Mouse (Mus musculus): ENCODE data around the gene Grk6. TPM values are rescaled to one million over a fixed set of nuclear protein-coding genes. Genes with fewer than 3 reads are reported as not detected.

Gene Grk6
- total RNA-seq (2014; fragmentation: Nextera tagmentation): 23.0 and 27.5 TPM in 2 replicates
- 48.9 and 53.9 TPM in 2 replicates for total RNA-seq (2017)
- polyA plus RNA-seq (2012): 42.6 and 46.0 TPM in 2 replicates

GRCm38 (mm10) chr13:55444937-55445315 is at the start of gene Grk6:
TSS of gene Grk6 (plus strand) at chr13:55445072.
- Histone ChIP-seq H3K27me3 (ENCODE audit: insufficient read depth, low read length) (peaks cover 9% of the 10 kb centered on the region), H3K9me3 (replicated peaks) (no peaks in the 10 kb centered on the region), H3K4me1 (ENCODE audit: insufficient read depth, low read depth, low read length) (peaks cover 56% of the 10 kb centered on the region), H3K36me3 (replicated peaks) (peaks cover 36% of the 10 kb centered on the region), H3K4me3 (ENCODE audit: low read depth, low read length) (peak within 1 kb of the TSS; percentile 88)
- TF ChIP-seq CTCF (IDR thresholded peaks at IDR 0.05; ENCODE audit: low read depth, low read length): no peak
- TF ChIP-seq GATA1 (IDR thresholded peaks at IDR 0.05; ENCODE audit: borderline replicate concordance, low read length): no peak
- TF ChIP-seq GATA2 (IDR thresholded peaks at IDR 0.05; ENCODE audit: borderline replicate concordance, low read depth, low read length): no peak
- TF ChIP-seq POLR2AphosphoS5 (IDR thresholded peaks at IDR 0.05; ENCODE audit: insufficient replicate concordance, low read depth, low read length): no peak
- no peak for TF ChIP-seq TAL1 (conservative IDR thresholded peaks at IDR 0.05; ENCODE audit: low read depth, low read length)
- ATAC-seq (ENCODE audit: extremely low read depth, insufficient number of reproducible peaks, low FRiP score, poor library complexity, severe bottlenecking) (peak; percentile 87), DNase-seq (ENCODE audit: low spot score) (peak; percentile 96)

- DNase-seq (ENCODE audit: low spot score) (no peak), ATAC-seq (ENCODE audit: extremely low read depth, insufficient number of reproducible peaks, low FRiP score, poor library complexity, severe bottlenecking) (no peak)
- Histone ChIP-seq H3K4me3 (ENCODE audit: low read depth, low read length) (no peak within 1 kb of the TSS), H3K4me1 (ENCODE audit: insufficient read depth, low read depth, low read length) (0 out of 2 replicates have a peak, but pooled peaks cover 2% of the 10 kb centered on the region), H3K36me3 (replicated peaks) (no peaks in the 10 kb centered on the region), H3K27me3 (ENCODE audit: insufficient read depth, low read length) (peaks cover 64% of the 10 kb centered on the region), H3K9me3 (replicated peaks) (no peaks in the 10 kb centered on the region)
- no peak for TF ChIP-seq GATA1 (IDR thresholded peaks at IDR 0.05; ENCODE audit: borderline replicate concordance, low read length)
- no peak for TF ChIP-seq CTCF (IDR thresholded peaks at IDR 0.05; ENCODE audit: low read depth, low read length)
- no peak for TF ChIP-seq TAL1 (conservative IDR thresholded peaks at IDR 0.05; ENCODE audit: low read depth, low read length)
- no peak for TF ChIP-seq POLR2AphosphoS5 (IDR thresholded peaks at IDR 0.05; ENCODE audit: insufficient replicate concordance, low read depth, low read length)
- no peak for TF ChIP-seq GATA2 (IDR thresholded peaks at IDR 0.05; ENCODE audit: borderline replicate concordance, low read depth, low read length)
Observed at GRCm38 (mm10) chr13:55398088-55398487, 46.8 kb upstream of the Grk6 start, which contains the start of gene Slc34a1. TSS of gene Slc34a1 (plus strand) at chr13:55398187.

- TF ChIP-seq POLR2AphosphoS5 (IDR thresholded peaks at IDR 0.05; ENCODE audit: insufficient replicate concordance, low read depth, low read length): no peak
- no peak for TF ChIP-seq GATA1 (IDR thresholded peaks at IDR 0.05; ENCODE audit: borderline replicate concordance, low read length)
- no peak for TF ChIP-seq CTCF (IDR thresholded peaks at IDR 0.05; ENCODE audit: low read depth, low read length)
- no peak for TF ChIP-seq TAL1 (conservative IDR thresholded peaks at IDR 0.05; ENCODE audit: low read depth, low read length)
- TF ChIP-seq GATA2 (IDR thresholded peaks at IDR 0.05; ENCODE audit: borderline replicate concordance, low read depth, low read length): no peak
- peaks cover 73% of the 10 kb centered on the region for H3K27me3 ChIP-seq (ENCODE audit: insufficient read depth, low read length)
- H3K4me3 ChIP-seq (ENCODE audit: low read depth, low read length): no peak overlapping the region
- H3K9me3 ChIP-seq (replicated peaks): no peaks in the 10 kb centered on the region; the same call in 1 of the 2 replicates
- H3K36me3 ChIP-seq (replicated peaks): no peaks in the 10 kb centered on the region
- 0 out of 2 replicates have a peak, but pooled peaks cover 2% of the 10 kb centered on the region for H3K4me1 ChIP-seq (ENCODE audit: insufficient read depth, low read depth, low read length)
- no peak for ATAC-seq (ENCODE audit: extremely low read depth, insufficient number of reproducible peaks, low FRiP score, poor library complexity, severe bottlenecking)
- DNase-seq (ENCODE audit: low spot score): no peak
Observed at GRCm38 (mm10) chr13:55399300-55400038, 45.4 kb upstream of the Grk6 start.

GRCm38 (mm10) chr13:55400039-55400346 is 44.9 kb upstream of the Grk6 start:
- no peak for TF ChIP-seq GATA1 (IDR thresholded peaks at IDR 0.05; ENCODE audit: borderline replicate concordance, low read length)
- TF ChIP-seq POLR2AphosphoS5 (IDR thresholded peaks at IDR 0.05; ENCODE audit: insufficient replicate concordance, low read depth, low read length): no peak
- no peak for TF ChIP-seq TAL1 (conservative IDR thresholded peaks at IDR 0.05; ENCODE audit: low read depth, low read length)
- TF ChIP-seq CTCF (IDR thresholded peaks at IDR 0.05; ENCODE audit: low read depth, low read length): no peak
- no peak for TF ChIP-seq GATA2 (IDR thresholded peaks at IDR 0.05; ENCODE audit: borderline replicate concordance, low read depth, low read length)
- 0 out of 2 replicates have a peak, but pooled peaks cover 2% of the 10 kb centered on the region for H3K4me1 ChIP-seq (ENCODE audit: insufficient read depth, low read depth, low read length)
- H3K27me3 ChIP-seq (ENCODE audit: insufficient read depth, low read length): peaks cover 71% of the 10 kb centered on the region
- H3K4me3 ChIP-seq (ENCODE audit: low read depth, low read length): no peak overlapping the region
- no peak for ATAC-seq (ENCODE audit: extremely low read depth, insufficient number of reproducible peaks, low FRiP score, poor library complexity, severe bottlenecking)
- peaks cover 4% of the 10 kb centered on the region for H3K9me3 ChIP-seq (replicated peaks)
- no peaks in the 10 kb centered on the region for H3K36me3 ChIP-seq (replicated peaks)
- DNase-seq (ENCODE audit: low spot score): no peak

GRCm38 (mm10) chr13:55403266-55403665 is 41.6 kb upstream of the Grk6 start:
- peaks cover 8% of the 10 kb centered on the region for H3K9me3 ChIP-seq (replicated peaks)
- no peak overlapping the region for H3K4me3 ChIP-seq (ENCODE audit: low read depth, low read length)
- no peaks in the 10 kb centered on the region for H3K36me3 ChIP-seq (replicated peaks)
- peaks cover 81% of the 10 kb centered on the region for H3K27me3 ChIP-seq (ENCODE audit: insufficient read depth, low read length)
- peaks cover 7% of the 10 kb centered on the region for H3K4me1 ChIP-seq (ENCODE audit: insufficient read depth, low read depth, low read length)
- ATAC-seq (ENCODE audit: extremely low read depth, insufficient number of reproducible peaks, low FRiP score, poor library complexity, severe bottlenecking) (no peak), DNase-seq (ENCODE audit: low spot score) (no peak)
- TF ChIP-seq TAL1 (conservative IDR thresholded peaks at IDR 0.05; ENCODE audit: low read depth, low read length) (no peak), CTCF (IDR thresholded peaks at IDR 0.05; ENCODE audit: low read depth, low read length) (no peak), GATA1 (IDR thresholded peaks at IDR 0.05; ENCODE audit: borderline replicate concordance, low read length) (no peak)

GRCm38 (mm10) chr13:55403935-55404852 is 40.7 kb upstream of the Grk6 start:
- ATAC-seq (ENCODE audit: extremely low read depth, insufficient number of reproducible peaks, low FRiP score, poor library complexity, severe bottlenecking) (no peak), DNase-seq (ENCODE audit: low spot score) (no peak)
- H3K9me3 ChIP-seq (replicated peaks): peaks cover 8% of the 10 kb centered on the region
- peaks cover 7% of the 10 kb centered on the region for H3K4me1 ChIP-seq (ENCODE audit: insufficient read depth, low read depth, low read length)
- H3K36me3 ChIP-seq (replicated peaks): no peaks in the 10 kb centered on the region
- TF ChIP-seq GATA2 (IDR thresholded peaks at IDR 0.05; ENCODE audit: borderline replicate concordance, low read depth, low read length): no peak
- no peak for TF ChIP-seq POLR2AphosphoS5 (IDR thresholded peaks at IDR 0.05; ENCODE audit: insufficient replicate concordance, low read depth, low read length)
- H3K4me3 ChIP-seq (ENCODE audit: low read depth, low read length): no peak overlapping the region
- peaks cover 80% of the 10 kb centered on the region for H3K27me3 ChIP-seq (ENCODE audit: insufficient read depth, low read length)
